Mouse (Mus musculus) liver, embryonic 15.5 days (tissue): ENCODE results near the gene Hist1h4h. TPM values are rescaled to one million over a fixed set of nuclear protein-coding genes. Genes with fewer than 3 reads are reported as not detected.

Source experiments
- ATAC-seq: fragments of 200-750 bp; cut with Nextera tagmentation; 2 replicates; pipeline ENCODE4 v1.8.0; 2017; ENCODE audit warnings: moderate number of reproducible peaks, mild to moderate bottlenecking, moderate library complexity; ENCODE audit not compliant: insufficient read depth
- H3K27ac ChIP-seq: fragments of 300-500 bp; sonication (generic); replicated peaks from 2 replicates; pipeline ENCODE4 v1.5.1; 2015; ENCODE audit warnings: mild to moderate bottlenecking, inconsistent platforms
- H3K27me3 ChIP-seq: fragments of 300-500 bp; sonication (generic); 2 replicates; pipeline ENCODE4 v1.6.1; 2015; ENCODE audit warnings: mild to moderate bottlenecking, inconsistent platforms
- H3K36me3 ChIP-seq: fragments of 300-500 bp; sonication (generic); replicated peaks from 2 replicates; pipeline ENCODE4 v1.6.1; 2015; ENCODE audit warnings: moderate library complexity, mild to moderate bottlenecking, inconsistent platforms
- H3K4me1 ChIP-seq: fragments of 300-500 bp; sonication (generic); replicated peaks from 2 replicates; pipeline ENCODE4 v1.6.1; 2015; ENCODE audit warnings: inconsistent platforms
- H3K4me2 ChIP-seq: fragments of 300-500 bp; sonication (generic); 2 replicates; pipeline ENCODE4 v1.6.1; 2015; ENCODE audit warnings: moderate library complexity, mild to moderate bottlenecking, inconsistent platforms
- H3K4me3 ChIP-seq: fragments of 300-500 bp; sonication (generic); replicated peaks from 2 replicates; pipeline ENCODE4 v1.5.1; 2015; ENCODE audit warnings: mild to moderate bottlenecking, inconsistent platforms
- H3K9ac ChIP-seq: fragments of 300-500 bp; sonication (generic); 2 replicates; pipeline ENCODE4 v1.6.1; 2015; ENCODE audit warnings: moderate library complexity, mild to moderate bottlenecking, inconsistent platforms
- H3K9me3 ChIP-seq: fragments of 300-500 bp; sonication (generic); replicated peaks from 2 replicates; pipeline ENCODE4 v1.6.1; 2016; ENCODE audit warnings: inconsistent platforms
- WGBS: fragments of 180-500 bp; shearing (Covaris S2); methylation state at CpG from one replicate; pipeline ENCODE4 v1.1.7; 2015; ENCODE audit warnings: mixed read lengths; ENCODE audit not compliant: insufficient replicate concordance; 5-methylcytosine and 5-hydroxymethylcytosine counted together
- polyA plus RNA-seq: library from polyadenylated mRNA; unstranded; fragments of >200 nt; fragmentation: Nextera tagmentation; extraction: Ambion mirVana; gene quantifications from 2 replicates; pipeline ENCODE4 v1.2.1, GENCODE M21; 2015

Gene Hist1h4h
- polyA plus RNA-seq, 1 experiment from 2014 or later: 7.0 TPM

DNA sequence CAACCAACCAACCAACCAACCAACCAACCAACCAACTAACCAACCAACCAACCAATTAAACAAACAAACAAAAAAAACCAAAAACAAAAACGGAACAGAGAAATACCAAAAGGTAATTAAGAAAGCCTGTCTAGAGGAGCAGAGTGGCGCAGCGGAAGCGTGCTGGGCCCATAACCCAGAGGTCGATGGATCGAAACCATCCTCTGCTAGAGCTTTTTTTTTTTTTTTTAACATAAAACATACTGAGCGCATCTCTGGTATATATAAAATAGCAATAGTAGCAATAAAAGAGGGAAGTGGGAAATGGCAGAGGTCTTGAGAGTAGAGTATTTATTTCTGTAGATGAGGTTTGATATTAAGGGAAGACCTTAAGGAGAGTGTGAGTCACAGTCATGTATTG is 30.9 kb upstream of the Hist1h4h start:
- H3K4me3 ChIP-seq: peak overlapping the region; percentile 50; the same call in 1 of the 2 replicates
- H3K27me3 ChIP-seq: no peaks in the 10 kb centered on the region
- 4% methylated on average over 7 of the region's 7 CpGs for WGBS
- H3K4me1 ChIP-seq: peaks cover 52% of the 10 kb centered on the region
- peak overlapping the region; percentile 71 for H3K4me2 ChIP-seq
- H3K9me3 ChIP-seq: no peaks in the 10 kb centered on the region
- H3K36me3 ChIP-seq: no peaks in the 10 kb centered on the region
- ATAC-seq: peak; percentile 35; the same call in 1 of the 2 replicates
- no peak overlapping the region for H3K27ac ChIP-seq
- H3K9ac ChIP-seq: no peak overlapping the region

DNA sequence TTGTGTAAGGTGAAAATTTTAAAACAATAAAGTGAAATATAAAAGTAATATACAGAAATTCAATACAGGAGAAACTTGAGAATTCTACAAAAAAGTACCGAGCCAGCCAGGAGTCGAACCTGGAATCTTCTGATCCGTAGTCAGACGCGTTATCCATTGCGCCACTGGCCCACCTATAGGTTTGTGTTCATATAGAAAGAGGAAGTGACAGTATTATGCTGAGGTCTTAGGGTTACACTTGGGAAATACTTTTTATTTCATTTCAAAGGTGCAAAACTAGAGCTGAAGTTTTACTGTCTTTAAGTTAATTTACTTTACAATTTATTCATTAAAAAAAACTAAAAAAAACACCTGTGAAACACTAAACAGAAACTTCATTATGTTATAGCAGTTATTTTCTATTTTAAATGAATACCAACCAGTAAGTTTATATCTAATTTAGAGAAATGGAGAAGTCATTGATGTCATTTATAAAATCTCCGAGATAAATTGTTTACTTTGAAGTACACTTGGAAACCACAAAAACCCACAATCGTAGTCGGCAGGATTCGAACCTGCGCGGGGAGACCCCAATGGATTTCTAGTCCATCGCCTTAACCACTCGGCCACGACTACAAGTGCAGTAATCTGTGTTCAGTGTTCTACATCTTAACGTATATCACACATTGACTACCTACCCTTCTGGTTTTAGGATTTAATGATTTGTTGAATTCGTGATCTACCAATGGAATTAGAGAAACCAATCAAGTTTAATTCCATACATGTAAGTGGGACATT is 30.2 kb upstream of the Hist1h4h start:
- Histone ChIP-seq H3K36me3 (no peaks in the 10 kb centered on the region), H3K27me3 (no peaks in the 10 kb centered on the region), H3K9me3 (no peaks in the 10 kb centered on the region), H3K9ac (no peak overlapping the region), H3K4me1 (peaks cover 58% of the 10 kb centered on the region), H3K4me2 (peak overlapping the region; percentile 65), H3K27ac (no peak overlapping the region), H3K4me3 (peak overlapping the region; percentile 36)
- peak; percentile 77 for ATAC-seq
- under 1% methylated on average over 17 of the region's 17 CpGs for WGBS

DNA sequence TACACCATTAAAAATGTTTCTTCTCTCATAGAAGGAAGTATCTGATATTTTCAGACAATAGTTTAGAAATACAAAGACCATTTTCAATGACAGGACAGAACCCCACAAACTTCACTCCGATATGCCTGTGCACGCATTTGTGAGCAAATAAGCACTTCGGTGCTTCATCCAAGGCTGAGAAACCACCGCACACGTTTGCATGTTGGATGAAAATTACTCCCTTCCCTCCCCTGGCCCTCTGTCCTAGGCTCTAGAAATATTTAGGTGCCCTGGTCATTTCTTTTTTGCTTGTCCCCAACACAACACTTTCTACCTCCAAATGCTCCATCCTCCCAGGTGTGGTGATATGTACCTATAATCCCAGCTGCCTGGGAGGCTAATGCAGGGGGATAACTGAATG is 29.3 kb upstream of the Hist1h4h start:
- Histone ChIP-seq H3K9ac (peak overlapping the region; percentile 8; the same call in 1 of the 2 replicates), H3K4me3 (peak overlapping the region; percentile 36), H3K4me1 (peaks cover 67% of the 10 kb centered on the region), H3K4me2 (peak overlapping the region; percentile 65), H3K27me3 (no peaks in the 10 kb centered on the region), H3K27ac (no peak overlapping the region), H3K9me3 (no peaks in the 10 kb centered on the region), H3K36me3 (no peaks in the 10 kb centered on the region)
- ATAC-seq: no peak
- 15% methylated on average over 5 of the region's 5 CpGs for WGBS

DNA sequence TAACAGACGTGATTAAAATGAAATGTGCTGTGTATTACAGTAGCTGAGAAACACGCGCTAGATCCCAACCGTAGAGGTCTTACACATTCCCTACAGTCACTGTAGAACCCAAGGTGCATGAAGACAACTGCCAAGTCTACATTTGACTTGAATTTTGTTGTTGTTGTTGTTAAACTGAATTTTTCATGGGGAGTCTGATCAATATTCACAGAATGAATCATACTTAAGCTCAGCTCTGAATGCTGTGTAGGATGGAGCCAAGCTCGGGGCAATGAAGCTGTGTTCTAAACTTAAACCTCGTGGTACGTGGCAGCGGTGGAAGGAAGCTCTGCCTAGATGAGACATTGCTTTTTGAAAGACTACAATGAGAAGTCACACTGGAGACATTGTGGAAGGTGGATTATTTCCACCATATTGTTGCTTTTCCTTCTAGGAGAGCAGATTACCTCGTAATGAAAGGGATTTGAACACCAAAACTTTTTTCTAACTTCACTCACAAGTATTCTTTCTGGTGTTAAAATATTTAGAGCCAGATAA is 28.8 kb upstream of the Hist1h4h start:
- peak overlapping the region; percentile 19; the same call in 1 of the 2 replicates for H3K9ac ChIP-seq
- no peaks in the 10 kb centered on the region for H3K36me3 ChIP-seq
- peaks cover 69% of the 10 kb centered on the region for H3K4me1 ChIP-seq
- peak overlapping the region; percentile 36 for H3K4me3 ChIP-seq
- ATAC-seq: no peak
- H3K9me3 ChIP-seq: no peaks in the 10 kb centered on the region
- no peaks in the 10 kb centered on the region for H3K27me3 ChIP-seq
- 28% methylated on average over 9 of the region's 9 CpGs for WGBS
- H3K4me2 ChIP-seq: peak overlapping the region; percentile 65
- H3K27ac ChIP-seq: no peak overlapping the region

DNA sequence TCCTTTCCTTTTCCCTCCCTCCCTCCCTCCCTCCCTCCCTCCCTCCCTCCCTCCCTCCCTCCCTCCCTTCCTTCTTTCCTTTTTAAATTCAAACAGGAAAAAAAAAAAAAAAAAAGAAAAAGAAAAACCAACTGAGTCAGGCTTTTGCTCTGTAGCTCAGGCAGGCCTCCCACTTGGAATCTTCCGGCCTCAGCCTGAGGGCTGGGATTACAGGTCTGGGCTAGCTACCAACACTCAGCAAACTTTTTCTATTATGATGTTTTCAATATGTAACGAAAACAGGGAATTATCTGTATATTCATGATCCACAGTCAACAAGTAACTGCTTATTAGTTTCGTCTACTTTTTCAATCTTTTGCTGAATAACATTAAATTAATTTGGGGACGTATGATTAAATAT is 27.9 kb upstream of the Hist1h4h start:
- no peak for ATAC-seq
- no peak overlapping the region for H3K4me2 ChIP-seq
- H3K27me3 ChIP-seq: no peaks in the 10 kb centered on the region
- H3K9ac ChIP-seq: no peak overlapping the region
- H3K4me3 ChIP-seq: no peak overlapping the region
- H3K4me1 ChIP-seq: peaks cover 72% of the 10 kb centered on the region
- no peaks in the 10 kb centered on the region for H3K9me3 ChIP-seq
- no peaks in the 10 kb centered on the region for H3K36me3 ChIP-seq
- no peak overlapping the region for H3K27ac ChIP-seq
- 68% methylated on average over 4 of the region's 4 CpGs for WGBS

DNA sequence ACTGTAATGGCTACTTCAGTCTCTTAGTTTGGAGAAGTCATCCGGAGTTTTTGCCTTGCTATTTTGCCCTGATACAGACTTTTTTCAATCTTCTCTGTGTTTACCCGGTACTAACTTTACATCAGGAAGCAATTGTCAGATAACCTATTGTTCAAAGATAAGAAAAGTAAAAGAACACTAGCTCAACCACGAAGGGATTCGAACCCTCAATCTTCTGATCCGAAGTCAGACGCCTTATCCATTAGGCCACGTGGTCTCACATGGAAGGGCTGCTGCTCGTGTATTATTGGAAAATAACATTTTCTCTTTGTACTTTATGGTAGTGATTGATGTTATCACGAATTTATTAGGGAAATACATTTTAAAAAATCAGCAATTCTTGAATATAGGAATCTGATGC is 27.1 kb upstream of the Hist1h4h start:
- H3K9me3 ChIP-seq: no peaks in the 10 kb centered on the region
- H3K4me3 ChIP-seq: no peak overlapping the region
- 1% methylated on average over 9 of the region's 9 CpGs for WGBS
- peaks cover 68% of the 10 kb centered on the region for H3K4me1 ChIP-seq
- H3K9ac ChIP-seq: no peak overlapping the region
- no peak for ATAC-seq
- no peaks in the 10 kb centered on the region for H3K27me3 ChIP-seq
- peak overlapping the region; percentile 23 for H3K4me2 ChIP-seq
- H3K36me3 ChIP-seq: no peaks in the 10 kb centered on the region
- no peak overlapping the region for H3K27ac ChIP-seq

DNA sequence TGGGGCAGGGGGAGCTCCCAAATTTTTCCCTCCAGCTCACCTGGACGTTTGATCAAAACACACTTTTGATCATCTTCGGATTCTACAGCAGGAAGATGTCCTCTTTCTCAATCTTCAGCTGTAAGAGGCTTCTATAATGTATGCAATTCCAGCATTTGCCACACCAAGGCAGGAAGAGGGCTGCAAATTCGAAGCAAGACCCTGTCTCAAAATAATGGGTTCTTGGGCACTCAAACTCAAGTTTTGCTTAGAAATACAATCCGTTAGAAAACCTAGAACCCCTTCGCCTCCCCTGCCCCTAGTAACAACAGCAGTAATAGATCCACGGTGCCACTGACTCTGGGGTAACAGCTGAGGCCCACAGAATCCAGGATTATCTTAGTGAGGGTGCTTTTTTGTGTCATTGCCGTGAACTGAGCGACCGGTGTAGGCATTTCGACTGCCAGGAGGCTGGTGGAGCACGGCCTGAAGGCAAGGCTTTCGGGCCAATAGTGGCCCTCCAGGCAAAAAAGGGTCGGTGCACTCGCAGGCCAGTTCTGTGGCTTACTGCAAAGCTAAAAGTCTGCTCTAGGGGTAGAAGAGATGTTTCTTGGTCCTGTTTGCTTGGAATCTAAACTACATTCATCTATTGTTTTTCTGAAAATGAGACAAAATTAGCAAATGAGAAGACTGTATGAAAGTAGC is 25.0 kb upstream of the Hist1h4h start:
- Histone ChIP-seq H3K9me3 (no peaks in the 10 kb centered on the region), H3K9ac (peak overlapping the region; percentile 64), H3K4me1 (peaks cover 60% of the 10 kb centered on the region), H3K27ac (peak overlapping the region; percentile 49; the same call in 1 of the 2 replicates), H3K27me3 (no peaks in the 10 kb centered on the region), H3K4me2 (peak overlapping the region; percentile 76), H3K4me3 (peak overlapping the region; percentile 55), H3K36me3 (no peaks in the 10 kb centered on the region)
- 4% methylated on average over 14 of the region's 14 CpGs for WGBS
- ATAC-seq: 0 out of 2 replicates have a peak, but pooled peaks have one; percentile 33

DNA sequence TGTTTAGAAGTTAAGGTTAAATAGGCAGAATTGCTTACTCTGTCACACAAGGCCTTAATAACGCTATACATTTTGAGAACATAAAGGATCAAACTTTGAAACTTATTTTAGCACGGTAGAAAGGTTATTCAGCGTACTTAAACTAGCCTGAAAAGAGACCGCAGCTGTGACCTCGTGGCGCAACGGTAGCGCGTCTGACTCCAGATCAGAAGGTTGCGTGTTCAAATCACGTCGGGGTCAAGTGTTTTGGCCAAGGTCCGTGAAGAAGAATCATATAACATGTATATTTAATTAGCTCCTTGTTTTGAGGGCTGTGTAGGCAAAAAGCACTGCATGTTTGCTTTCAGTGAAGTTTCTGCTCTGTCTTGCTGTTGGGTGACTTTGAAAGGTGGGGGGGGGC is 24.5 kb upstream of the Hist1h4h start:
- ATAC-seq: peak; percentile 58
- Histone ChIP-seq H3K9ac (peak overlapping the region; percentile 64), H3K27ac (0 out of 2 replicates have a peak overlapping the region, but pooled peaks have one; percentile 31), H3K4me3 (peak overlapping the region; percentile 55), H3K4me2 (peak overlapping the region; percentile 76), H3K36me3 (no peaks in the 10 kb centered on the region), H3K4me1 (peaks cover 56% of the 10 kb centered on the region), H3K9me3 (no peaks in the 10 kb centered on the region), H3K27me3 (no peaks in the 10 kb centered on the region)
- under 1% methylated on average over 13 of the region's 13 CpGs for WGBS

DNA sequence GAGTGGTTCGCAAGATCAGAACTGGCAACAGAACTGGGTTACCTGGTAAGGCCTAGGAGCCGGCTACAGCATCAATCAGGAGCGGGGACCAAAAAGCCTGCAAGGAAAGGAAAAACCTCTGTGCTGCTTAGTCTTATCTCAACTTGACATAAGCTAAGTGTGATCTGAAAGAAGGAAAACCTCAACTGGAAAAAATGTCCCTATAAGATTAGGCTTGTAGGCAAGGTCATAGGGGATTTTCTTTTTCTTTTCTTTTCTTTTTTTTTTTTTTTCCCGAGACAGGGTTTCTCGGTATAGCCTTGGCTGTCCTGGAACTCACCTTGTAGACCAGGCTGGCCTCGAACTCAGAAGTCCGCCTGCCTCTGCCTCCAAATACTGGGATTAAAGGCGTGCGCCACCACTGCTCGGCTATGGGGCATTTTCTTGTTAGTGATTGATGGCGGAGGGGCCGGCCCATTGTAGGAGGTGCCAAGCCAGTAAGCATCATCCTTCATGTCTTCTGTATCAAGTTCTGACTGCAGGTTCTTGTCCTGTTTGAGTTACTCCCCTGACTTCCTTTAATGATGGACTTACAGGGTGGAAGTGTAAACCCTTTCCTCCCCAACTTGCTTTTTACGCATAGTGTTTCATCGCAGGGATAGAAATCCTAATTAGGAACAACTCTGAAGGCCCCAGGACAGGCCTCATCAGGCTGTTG is 23.9 kb upstream of the Hist1h4h start:
- H3K27ac ChIP-seq: 0 out of 2 replicates have a peak overlapping the region, but pooled peaks have one; percentile 31
- 10% methylated on average over 14 of the region's 14 CpGs for WGBS
- H3K4me1 ChIP-seq: peaks cover 53% of the 10 kb centered on the region

DNA sequence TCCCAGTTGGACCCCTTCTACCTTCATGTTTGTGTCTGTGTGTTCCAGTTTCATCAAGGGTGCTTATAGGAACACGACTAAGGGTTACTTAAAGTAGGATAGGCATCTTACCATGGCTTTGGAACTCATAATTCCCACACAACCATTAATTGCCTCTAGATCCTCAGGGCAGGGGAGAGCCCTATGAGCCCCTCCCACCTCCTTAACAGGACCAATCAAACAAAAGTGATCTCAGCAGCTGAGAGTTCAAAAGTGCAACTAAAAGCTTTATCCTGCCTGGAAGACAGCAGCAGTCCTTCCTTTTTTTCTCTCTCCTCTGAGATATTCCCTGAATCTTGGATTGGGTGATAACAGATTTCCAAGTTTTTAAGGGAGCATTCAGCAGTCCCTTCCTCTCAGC is 20.7 kb upstream of the Hist1h4h start:
- Histone ChIP-seq H3K36me3 (no peaks in the 10 kb centered on the region), H3K27me3 (no peaks in the 10 kb centered on the region), H3K9ac (no peak overlapping the region), H3K4me1 (peaks cover 36% of the 10 kb centered on the region), H3K27ac (no peak overlapping the region), H3K4me2 (no peak overlapping the region), H3K4me3 (no peak overlapping the region), H3K9me3 (no peaks in the 10 kb centered on the region)
- no peak for ATAC-seq
- 42% methylated on average over 1 of the region's 1 CpGs for WGBS

More for the DNA sequence above, 23.9 kb upstream of the Hist1h4h start:
- Histone ChIP-seq H3K9ac (no peak overlapping the region), H3K4me3 (peak overlapping the region; percentile 55), H3K36me3 (no peaks in the 10 kb centered on the region), H3K9me3 (no peaks in the 10 kb centered on the region), H3K4me2 (peak overlapping the region; percentile 76), H3K27me3 (no peaks in the 10 kb centered on the region)
- ATAC-seq: 0 out of 2 replicates have a peak, but pooled peaks have one; percentile 26
